Mouse (Mus musculus): ENCODE data around the gene Mtf2. TPM values are rescaled to one million over a fixed set of nuclear protein-coding genes. Genes with fewer than 3 reads are reported as not detected.
A peak's percentile ranks its signal among the peaks of the same experiment; 100 is the strongest.
"Not testable (repeated sequence)": the region's sequence is repeated elsewhere in the genome, so short reads cannot be mapped to it uniquely, and the experiment has no call there.

Gene Mtf2
- total RNA-seq, 2 experiments from 2014 or later, result 17.8 to 23.6 TPM

DNA sequence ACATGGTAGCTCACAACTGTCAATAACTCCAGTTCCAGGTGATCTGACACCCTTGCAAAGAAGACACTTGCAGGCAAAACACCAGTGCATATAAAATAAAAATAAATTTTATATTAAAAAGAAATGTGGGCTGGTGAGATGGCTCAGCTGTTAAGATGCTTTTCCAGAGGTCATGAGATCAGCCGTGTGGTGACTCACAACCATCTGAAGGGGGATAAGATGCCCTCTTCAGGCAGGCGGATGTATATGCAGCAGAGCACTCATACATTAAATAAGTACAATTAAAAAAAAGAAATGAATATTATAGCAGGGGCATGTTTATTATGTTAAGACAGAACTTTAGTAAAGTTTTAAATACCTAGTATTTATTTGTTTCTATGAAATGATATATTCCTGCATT lies 16.9 kb downstream of the Mtf2 start:
- no peak for DNase-seq

DNA sequence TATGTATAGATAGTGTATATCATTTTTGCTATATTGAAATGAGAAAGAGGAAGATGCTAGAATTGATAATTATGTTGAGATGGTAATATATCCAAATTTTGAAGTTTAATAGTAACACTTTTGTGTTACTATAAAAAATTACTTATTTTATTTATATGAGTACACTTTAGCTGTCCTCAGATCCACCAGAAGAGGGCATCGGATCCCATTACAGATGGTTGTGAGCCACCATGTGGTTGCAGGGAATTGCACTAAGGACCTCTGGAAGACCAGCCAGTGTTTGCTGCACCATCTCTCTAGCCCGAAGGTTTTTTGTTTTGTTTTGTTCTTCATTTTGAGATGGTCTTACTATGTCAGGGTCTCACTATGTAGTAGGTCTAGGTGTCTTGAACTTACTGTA lies 20.0 kb downstream of the Mtf2 start:
- no peak for DNase-seq

DNA sequence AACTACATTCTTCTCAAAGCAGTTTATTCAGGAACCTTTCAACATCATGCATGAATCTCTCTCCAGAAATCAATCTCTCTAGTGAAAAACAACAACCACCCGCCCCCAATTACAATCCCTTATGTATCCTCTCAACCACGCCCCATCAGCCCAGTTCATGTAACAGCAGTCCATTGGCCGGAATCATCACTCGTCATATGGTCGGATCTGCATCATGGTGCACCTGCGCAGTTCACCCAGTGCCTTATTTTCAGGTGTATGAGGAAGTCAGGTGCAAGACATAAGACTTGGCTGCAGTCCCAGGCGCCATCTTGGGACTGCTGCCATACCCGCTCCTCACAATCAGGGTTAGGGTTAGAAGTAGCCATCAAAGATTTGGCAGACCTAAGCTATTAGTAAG lies 27.3 kb downstream of the Mtf2 start:
- not testable (repeated sequence) for DNase-seq

DNA sequence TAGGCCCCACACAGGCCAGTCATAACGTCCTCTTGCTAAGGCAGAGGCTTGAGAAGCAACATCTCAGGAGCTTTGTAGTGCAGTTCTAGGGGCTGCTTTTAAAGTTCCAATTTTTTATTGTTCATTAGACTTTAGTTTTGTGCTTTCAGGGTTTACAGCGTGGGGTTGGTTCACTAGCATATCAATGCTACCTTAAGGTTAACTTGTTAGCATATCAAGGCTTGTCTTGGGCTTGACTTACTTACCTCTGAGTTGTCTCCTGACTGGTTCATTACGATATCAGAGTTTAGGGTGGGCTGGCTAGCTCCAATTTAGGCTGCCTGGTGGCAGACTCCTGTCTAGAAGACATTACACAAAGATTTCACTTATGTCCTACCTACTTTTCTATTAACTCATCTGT lies 32.2 kb downstream of the Mtf2 start:
- DNase-seq, result no peak

DNA sequence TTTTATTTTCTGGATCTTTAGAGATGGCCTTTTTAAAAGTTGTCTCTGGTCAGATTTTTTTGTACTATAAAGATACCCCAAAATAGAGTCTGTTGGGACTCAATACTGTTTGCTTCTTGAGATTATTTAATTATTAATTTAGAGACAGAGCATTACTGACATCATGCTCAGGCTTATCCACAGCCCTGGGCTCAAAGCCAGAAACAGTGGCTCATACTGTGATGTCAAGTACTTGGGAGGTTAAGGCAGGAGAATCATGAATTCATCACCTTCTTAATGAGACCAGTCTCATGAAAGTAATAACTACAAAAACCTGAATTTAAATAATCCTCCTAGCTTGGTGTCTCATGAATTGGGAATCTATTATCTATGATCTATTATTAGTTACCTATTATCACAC lies 34.7 kb downstream of the Mtf2 start:
- no peak for DNase-seq

DNA sequence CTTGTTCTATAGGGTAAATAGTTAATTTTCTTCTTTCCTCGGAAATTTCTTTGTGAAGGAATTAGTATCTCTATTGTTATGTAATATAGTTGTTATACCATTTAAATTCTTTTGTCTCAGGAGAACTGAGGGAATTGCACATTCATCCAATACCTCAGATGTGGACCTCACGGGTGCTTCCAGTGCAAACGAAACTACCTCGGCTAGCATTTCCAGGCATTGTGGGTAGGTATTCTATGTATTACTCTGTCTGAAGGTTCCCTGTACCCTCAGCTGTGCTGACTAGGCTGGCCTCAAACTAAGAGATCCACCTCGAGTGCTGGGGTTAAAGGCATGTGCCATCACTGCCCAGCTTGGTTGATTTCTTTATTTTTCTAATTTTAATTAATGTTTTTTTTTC lies 38.8 kb downstream of the Mtf2 start:
- DNase-seq, result no peak

DNA sequence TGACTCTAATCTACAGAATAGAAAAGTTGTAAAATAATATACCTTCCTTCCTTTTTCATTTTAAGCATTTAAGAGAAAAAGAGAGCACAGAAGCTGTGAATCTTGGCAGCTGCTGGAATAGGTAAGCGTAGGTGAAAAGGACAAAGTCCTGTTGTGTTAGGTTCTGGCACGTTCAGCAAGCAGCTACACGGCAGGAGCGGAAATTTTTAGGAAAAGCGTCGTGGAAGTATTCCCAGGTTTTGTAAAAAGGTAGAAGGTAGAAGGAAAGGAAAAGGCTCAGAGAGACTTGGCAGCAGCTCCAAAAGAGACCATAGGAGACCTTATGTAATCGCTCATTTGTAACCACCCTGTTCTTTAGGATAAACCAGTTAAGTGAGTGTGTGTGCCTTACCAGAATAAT lies 43.9 kb downstream of the Mtf2 start:
- DNase-seq, result no peak

DNA sequence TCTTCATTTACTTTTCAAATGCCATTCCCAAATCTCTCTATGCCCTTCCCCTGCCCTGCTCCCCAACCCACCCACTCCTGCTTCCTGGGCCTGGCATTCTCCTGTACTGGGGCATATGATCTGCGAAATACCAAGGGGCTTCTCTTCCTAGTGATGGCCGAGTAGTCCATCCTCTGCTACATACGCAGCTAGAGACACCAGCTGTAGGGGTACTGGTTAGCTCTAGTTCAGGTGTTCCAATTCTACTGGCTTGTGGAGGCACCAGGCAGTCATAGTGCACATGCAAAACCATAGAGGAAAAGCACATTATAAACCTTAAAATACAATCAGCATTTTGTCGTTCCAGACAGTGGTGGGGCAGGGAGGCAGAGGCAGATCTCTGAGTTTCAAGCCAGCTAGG lies 52.2 kb downstream of the Mtf2 start:
- no peak for DNase-seq

DNA sequence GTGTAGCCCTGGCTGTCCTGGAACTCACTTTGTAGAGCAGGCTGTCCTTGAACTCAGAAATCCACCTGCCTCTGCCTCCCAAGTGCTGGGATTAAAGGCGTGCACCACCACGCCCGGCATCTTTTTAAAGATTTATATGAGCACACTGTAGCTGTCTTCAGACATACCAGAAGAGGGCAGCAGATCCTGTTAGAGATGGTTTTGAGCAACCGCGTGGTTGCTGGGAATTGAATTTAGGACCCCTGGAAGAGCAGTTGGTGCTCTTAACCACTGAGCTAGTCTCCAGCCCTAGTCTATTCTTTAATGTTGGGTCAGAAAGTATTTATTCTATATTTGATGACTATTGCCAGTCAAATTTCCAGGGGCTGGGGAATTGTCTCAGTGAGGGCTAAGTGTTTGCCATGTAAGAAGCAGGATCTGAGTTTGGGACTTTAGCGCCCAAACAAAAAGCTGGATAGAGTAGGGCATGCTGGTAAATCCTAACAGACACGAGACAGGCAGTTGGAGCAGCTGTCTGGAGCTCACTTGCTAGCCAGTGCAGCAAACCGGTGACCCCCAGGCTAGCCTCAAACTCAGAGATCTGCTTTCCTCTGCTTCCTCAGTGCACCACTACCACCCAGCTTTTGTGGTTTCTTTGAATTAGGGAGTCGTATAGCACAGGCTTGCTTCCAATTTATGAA lies 54.9 kb downstream of the Mtf2 start:
- no peak for DNase-seq

DNA sequence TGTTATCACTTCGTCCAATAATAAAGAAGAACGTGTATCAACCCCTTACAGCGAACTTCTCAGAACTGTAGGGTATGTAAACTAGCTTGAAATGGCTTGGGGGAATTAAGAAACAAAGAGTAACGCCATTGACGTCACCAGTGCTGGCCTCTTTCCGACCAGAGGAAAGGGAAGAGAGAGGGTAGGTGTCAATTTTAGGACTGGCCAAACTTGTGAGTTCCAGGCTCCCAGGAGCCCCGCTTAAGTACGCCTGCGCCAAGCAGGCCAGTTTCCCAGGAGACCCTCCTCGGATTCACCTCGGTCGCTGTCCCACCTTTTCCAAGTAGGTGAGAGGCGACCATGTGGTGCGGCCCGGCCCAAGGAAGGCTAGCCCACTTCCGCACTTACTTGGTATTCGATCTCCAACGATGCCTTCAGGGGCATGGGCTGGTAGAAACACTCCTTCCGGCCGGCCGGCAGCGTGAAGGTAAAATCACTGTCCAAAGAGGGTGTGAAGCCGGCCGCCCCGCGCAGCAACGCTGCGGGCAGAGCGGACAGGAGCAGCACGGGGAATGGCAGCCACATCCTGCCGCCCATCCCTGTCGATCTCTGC lies 66.5 kb downstream of the Mtf2 start:
- DNase-seq, result no peak

DNA sequence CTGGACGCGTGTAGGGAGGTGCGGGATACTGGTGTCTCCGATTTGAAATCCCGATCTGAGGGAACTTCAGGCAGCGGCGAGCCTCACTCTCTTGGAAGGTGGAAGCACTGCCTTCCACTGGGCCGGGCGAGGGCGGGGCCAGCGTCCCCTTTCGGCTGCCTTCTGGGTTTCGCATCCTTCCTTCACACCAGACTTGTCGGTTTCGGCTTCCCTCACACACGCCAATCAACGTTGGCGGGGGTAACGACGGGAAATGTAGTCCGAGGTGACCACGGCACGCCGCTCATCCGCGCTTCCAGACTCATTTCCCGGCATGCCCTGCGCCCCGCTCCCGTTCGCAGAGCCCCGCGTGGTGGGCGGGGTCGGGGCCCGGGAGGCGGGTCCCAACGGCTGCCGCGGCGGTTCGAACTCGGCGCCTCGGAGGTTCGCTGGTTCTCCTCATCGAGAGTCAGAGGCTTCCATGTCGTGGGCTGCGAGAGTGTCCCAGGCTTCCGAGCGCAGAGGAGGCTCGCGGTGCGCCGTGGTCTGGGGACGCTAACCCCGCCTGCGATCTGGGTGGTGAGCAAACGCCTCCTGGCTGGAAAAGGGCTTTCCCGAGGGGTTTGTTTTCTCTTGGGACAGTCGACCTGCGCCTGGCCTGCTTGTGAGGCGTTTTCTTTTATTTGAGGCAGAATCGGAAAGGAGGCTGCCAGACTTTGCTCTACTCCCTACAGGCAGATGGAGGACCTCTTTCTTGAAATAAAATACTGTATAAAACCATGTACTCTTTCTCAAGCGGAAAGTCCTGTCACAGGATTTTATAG lies 67.2 kb downstream of the Mtf2 start, which contains the start of the genes Tmed5 and Ccdc18:
Gene Tmed5, minus strand, starts transcription at position 180 of the 803 bp plus-strand sequence.
Gene Ccdc18, plus strand, starts transcription at position 435 of the 803 bp plus-strand sequence.
- peak; percentile 98 for DNase-seq

DNA sequence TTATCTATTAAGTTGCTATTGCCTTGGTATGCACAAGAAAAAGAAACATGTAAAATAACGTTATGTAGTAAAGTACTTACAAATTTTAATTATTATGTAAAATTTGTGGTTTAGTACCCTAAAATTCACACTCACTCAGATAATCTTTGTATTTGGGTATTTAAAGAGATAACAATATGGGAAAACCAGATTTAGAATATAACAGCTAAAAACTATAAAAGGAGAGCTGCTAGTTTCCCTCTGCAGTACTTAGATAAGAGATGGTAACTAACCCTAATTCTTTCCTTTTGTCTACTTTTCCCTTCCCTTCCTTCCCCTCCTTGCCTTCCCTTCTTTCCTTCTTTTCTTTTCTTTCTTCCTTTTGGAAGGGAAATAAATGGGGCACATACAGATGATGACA lies 87.1 kb downstream of the Mtf2 start:
- DNase-seq, result no peak

Other genes with a start within 250 kb of the Mtf2 start
- gene Ube2d2b, start 235.6 kb upstream of the Mtf2 start, total RNA-seq (2021), result not detected
- 10 to 100 TPM; 17.6 to 26.5 TPM for gene Evi5, start 190.6 kb upstream of the Mtf2 start, total RNA-seq (2021)
- gene Rpl5, start 165.2 kb upstream of the Mtf2 start, total RNA-seq (2021), result 10 to 100 TPM; 60.8 to 65.1 TPM
- 10 to 100 TPM; 51.1 to 65.5 TPM for gene Fam69a, start 78.6 kb upstream of the Mtf2 start, total RNA-seq (2021)
- gene Tmed5, start 66.9 kb downstream of the Mtf2 start, total RNA-seq (2021), result 10 to 100 TPM; 18.7 to 21.3 TPM
- 1 to 10 TPM in 1 of 2 experiments, under 1 TPM in 1; 0.92 to 1.4 TPM for gene Ccdc18, start 67.2 kb downstream of the Mtf2 start, total RNA-seq (2021)
- gene Dr1, start 203.2 kb downstream of the Mtf2 start, total RNA-seq (2021), result 10 to 100 TPM; 21.5 to 23.2 TPM
- gene Pigg, start 246.9 kb downstream of the Mtf2 start, total RNA-seq (2021), result 1 to 10 TPM; 3.2 to 4.5 TPM

Data from gastrocnemius, postnatal 10 days (tissue).